8 mouse cellular contexts compared by ENCODE assay signal in the genomic region with DNA sequence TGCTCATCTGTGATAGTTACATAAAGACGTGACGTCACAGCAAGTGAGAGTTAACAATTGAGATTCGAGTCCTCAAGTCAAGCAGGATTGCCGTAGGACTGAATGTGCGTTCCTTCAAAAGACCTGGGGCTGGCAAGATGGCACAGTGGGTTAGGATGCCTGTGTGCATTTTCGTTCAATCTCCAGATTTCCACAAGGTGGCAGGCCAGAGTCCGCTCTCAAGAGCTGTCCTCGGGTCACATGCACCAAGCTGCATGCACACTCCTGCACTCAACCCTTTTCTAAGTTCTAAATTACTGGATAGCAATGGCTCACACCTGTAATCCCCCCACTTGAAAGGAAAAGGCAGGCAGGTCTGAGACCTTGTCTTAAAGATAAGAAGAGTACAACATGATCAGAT. TPM values are rescaled to one million over a fixed set of nuclear protein-coding genes. Genes with fewer than 3 reads are reported as not detected.
DNase-seq lines count a peak whose midpoint lies in the region; ATAC-seq and TF ChIP-seq lines count a peak whose summit lies in the region.

No protein-coding gene starts in this region.

- H3K27me3 ChIP-seq in embryonic facial prominence, embryonic 10.5 days (replicated peaks; ENCODE audit: low read depth, poor library complexity, severe bottlenecking), result no peaks in the 10 kb centered on the region
- H3K27me3 ChIP-seq in neural tube, embryonic 14.5 days (ENCODE audit: control insufficient read depth, insufficient read depth, low read length), result no peaks in the 10 kb centered on the region

- H3K27ac ChIP-seq in embryonic facial prominence, embryonic 10.5 days (replicated peaks), result no peak overlapping the region
- H3K27ac ChIP-seq in neural tube, embryonic 14.5 days (ENCODE audit: low read depth, low read length), result no peak overlapping the region

- DNase-seq in cerebellum, postnatal 25 days, result peak; percentile 38 to 66
- no peak for DNase-seq in cerebellum, adult 8-10 months
- DNase-seq in lung, adult 2 months, result no peak
- no peak for DNase-seq in lung, postnatal 25 days (ENCODE audit: low spot score)
- peak; percentile 57 for DNase-seq in embryonic facial prominence, embryonic 10.5 days (ENCODE audit: low spot score)
- peak; percentile 77 for DNase-seq in kidney, postnatal 10 days
- DNase-seq in urinary bladder, postnatal 25 days (ENCODE audit: low spot score), result no peak

- peaks cover 73% of the 10 kb centered on the region for H3K36me3 ChIP-seq in embryonic facial prominence, embryonic 10.5 days (replicated peaks)
- H3K36me3 ChIP-seq in neural tube, embryonic 14.5 days (ENCODE audit: control insufficient read depth, insufficient read depth, low read length), result peaks cover 37% of the 10 kb centered on the region

- H3K4me3 ChIP-seq in lung, adult 2 months (replicated peaks; ENCODE audit: extremely low read depth, low read depth, low read length), result no peak overlapping the region
- no peak overlapping the region for H3K4me3 ChIP-seq in embryonic facial prominence, embryonic 10.5 days
- no peak overlapping the region for H3K4me3 ChIP-seq in neural tube, embryonic 14.5 days (ENCODE audit: low read depth, low read length)

- 58% methylated on average over 8 of the region's 8 CpGs for WGBS in lung, adult 2 months
- 61% methylated on average over 8 of the region's 8 CpGs for WGBS in embryonic facial prominence, embryonic 10.5 days
- WGBS in neural tube, embryonic 14.5 days, result 56% methylated on average over 8 of the region's 8 CpGs

- no peaks in the 10 kb centered on the region for H3K4me1 ChIP-seq in lung, adult 2 months (ENCODE audit: control insufficient read depth, insufficient read depth, low read length)
- peaks cover 2% of the 10 kb centered on the region; the same call in 1 of the 2 replicates for H3K4me1 ChIP-seq in embryonic facial prominence, embryonic 10.5 days
- no peaks in the 10 kb centered on the region for H3K4me1 ChIP-seq in neural tube, embryonic 14.5 days (ENCODE audit: control insufficient read depth, insufficient read depth, low read length)

- H3K9me3 ChIP-seq in embryonic facial prominence, embryonic 10.5 days, result 0 out of 2 replicates have a peak, but pooled peaks cover 3% of the 10 kb centered on the region
- no peaks in the 10 kb centered on the region for H3K9me3 ChIP-seq in neural tube, embryonic 14.5 days (ENCODE audit: control insufficient read depth, low read length)

- no peak overlapping the region for H3K9ac ChIP-seq in neural tube, embryonic 14.5 days (replicated peaks; ENCODE audit: low read depth, low read length)

- TF ChIP-seq CTCF in lung, adult 2 months (IDR thresholded peaks at IDR 0.05; ENCODE audit: insufficient read depth, low read length), result peak; percentile 78

- 0 out of 2 replicates have a peak, but pooled peaks have one; percentile 38 for ATAC-seq in neural tube, embryonic 14.5 days (ENCODE audit: low read depth)

- no peak overlapping the region for H3K4me2 ChIP-seq in neural tube, embryonic 14.5 days (ENCODE audit: low read depth, low read length)

- TF ChIP-seq POLR2A in lung, adult 2 months (IDR thresholded peaks at IDR 0.05; ENCODE audit: borderline replicate concordance, extremely low read depth, low read depth, low read length), result no peak

RNA-seq across cellular contexts. Expression of a gene that starts 17.1 kb away (rescaled TPM):
- 24.8 and 45.1 TPM in 2 replicates for polyA plus RNA-seq in lung, adult 2 months (2012; rRNA removed)
- 2.1 and 2.8 TPM in 2 replicates for polyA plus RNA-seq in embryonic facial prominence, embryonic 10.5 days (2016; fragmentation: Nextera tagmentation; extraction: Ambion mirVana)
- not detected in 2 replicates for polyA plus RNA-seq in neural tube, embryonic 14.5 days (2014; fragmentation: Nextera tagmentation; extraction: Ambion mirVana)

RNA-seq across cellular contexts. Expression of a gene that starts 31.1 kb away (rescaled TPM):
- polyA plus RNA-seq in lung, adult 2 months (2012; rRNA removed), result 38.0 and 49.9 TPM in 2 replicates
- 142 and 143 TPM in 2 replicates for polyA plus RNA-seq in embryonic facial prominence, embryonic 10.5 days (2016; fragmentation: Nextera tagmentation; extraction: Ambion mirVana)
- 88.5 and 102 TPM in 2 replicates for polyA plus RNA-seq in neural tube, embryonic 14.5 days (2014; fragmentation: Nextera tagmentation; extraction: Ambion mirVana)

Comparison
In these comparisons a context has a peak if more than half of its experiments do, and no peak if none do; other contexts are left out.
1. DNase-seq: peak in cerebellum, postnatal 25 days (2 of 2), embryonic facial prominence, embryonic 10.5 days (single experiment) and kidney, postnatal 10 days (single experiment); none in cerebellum, adult 8-10 months (single experiment), lung, adult 2 months (single experiment), lung, postnatal 25 days (single experiment) and urinary bladder, postnatal 25 days (single experiment).